Mouse (Mus musculus) gastrocnemius, adult 8-10 months (tissue): ENCODE measurements at regions not wholly inside any gene's neighbourhood (a gene's known extent, or its start where the extent isn't known, plus 50 kb on each side); places are given as distances from the start of the nearest gene placed in this dataset.

Experiments used
- DNase-seq, 2 experiments: peaks; one replicate each; pipeline ENCODE4 v3.0.0; 2022; ENCODE audit warnings: low spot score in 2 of 2

DNA sequence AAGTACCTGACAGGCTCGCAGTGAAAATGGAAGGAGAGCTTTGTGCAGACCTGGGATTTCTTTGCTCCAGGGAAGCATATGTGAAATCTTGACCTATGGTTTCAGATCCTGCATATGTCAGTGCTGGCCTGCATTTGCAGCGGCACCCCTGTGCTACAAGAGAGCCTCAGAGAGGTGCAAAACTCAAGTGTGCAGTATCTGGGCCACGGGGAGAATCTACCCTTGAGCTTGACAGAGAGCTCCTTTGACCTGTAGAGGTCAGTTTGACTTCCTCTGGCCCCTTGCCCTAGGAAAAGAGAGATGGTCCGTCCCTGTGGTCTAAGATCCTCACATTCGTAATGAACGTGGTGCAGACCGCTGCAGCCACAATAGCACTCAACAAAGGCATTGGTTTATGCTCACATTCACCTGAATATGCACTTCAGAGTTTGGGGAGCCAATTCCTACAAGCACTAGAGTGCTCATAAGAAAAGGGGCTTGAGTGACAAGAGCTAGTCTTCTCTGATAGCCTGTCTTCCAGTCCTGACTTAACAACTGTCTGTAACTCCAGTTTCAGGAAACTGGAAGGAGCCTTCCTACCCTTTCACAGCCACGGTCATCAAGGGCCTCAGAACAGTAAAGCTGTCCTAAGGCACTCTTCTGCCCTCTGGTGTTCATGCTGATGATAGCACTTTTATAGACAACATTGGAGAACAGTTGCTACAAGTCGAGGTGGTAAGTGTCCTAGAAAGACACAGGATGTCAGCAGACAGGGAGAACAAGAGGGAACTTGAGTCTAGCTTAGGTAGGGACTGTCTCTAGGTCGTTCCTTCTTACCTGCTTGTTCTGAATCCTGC, 200.0 kb upstream of the Apob start:
- DNase-seq = no peak

DNA sequence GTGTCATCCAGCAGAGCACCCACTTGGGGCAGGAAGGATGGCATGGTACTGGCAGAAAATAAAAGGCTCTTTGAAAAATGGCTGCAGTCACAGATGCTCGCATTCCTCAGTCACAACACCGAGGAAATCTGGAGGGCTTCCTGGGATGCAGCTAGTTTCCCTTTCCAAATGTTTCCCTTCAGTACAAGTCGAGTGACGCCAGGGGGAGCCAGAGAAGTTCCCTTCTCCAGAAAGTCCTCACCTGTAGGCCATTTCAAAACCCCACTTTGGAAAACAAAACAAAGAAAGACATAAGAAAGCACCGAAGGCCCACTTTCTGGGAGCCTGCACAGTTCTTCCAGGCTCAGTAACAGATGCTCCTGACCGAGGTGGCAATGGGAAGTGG, 199.4 kb upstream of the Apob start:
- no peak for DNase-seq

GRCm38 (mm10) chr12:7816616-7817015, 160.8 kb upstream of the Apob start:
- DNase-seq = no peak

DNA sequence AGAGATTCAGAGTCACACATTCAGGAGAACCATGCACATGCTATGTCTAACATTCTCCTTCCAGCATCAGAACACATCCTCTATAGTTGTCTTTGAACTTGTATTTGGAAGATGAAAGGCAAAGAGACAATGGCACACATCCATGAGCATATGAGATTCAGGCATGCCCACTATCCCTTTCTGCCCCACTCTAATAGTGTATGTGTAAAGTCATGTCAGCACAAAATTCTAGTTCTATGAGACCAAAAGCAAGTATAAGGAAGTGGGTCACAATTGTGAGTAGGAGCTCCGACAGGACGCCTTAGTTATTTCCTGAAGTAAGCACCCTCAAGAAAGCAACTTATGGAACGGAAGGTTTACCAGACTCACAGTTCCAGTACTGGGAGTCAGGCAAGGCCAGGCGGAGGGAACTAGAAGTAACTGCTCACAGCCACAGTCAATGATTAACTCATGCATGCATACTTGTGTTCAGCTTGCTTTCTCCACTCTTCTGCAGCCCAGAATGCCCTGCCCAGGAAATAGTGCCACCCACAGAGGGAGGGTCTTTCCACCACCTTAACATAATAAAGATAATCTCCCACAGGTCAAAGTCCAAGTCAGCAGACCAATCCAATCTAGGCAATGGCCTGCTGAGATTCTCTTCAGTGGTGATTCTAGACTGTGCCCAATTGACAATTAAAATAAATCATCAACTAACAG, 157.3 kb upstream of the Apob start:
- DNase-seq = no peak

GRCm38 (mm10) chr12:7820718-7821117, 156.7 kb upstream of the Apob start:
- no peak for DNase-seq

DNA sequence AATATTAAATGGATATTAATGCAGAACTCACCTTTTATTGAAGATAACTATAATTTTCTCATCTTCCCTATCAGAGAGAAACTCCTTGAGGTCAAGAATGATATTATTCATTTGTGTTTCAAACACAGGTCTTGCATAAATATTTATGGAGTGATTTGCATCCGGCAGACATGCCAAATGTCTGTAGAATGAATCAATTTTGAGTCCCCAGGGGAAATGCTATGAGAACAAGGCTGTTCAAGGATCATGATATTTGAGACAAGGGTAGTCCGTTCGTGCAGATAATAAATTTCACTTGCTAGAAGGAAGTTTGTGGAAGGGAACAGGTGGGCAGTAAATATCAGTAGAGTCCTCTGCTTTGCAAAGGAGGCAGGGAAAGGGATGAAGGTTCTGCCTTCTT, 141.7 kb upstream of the Apob start:
- DNase-seq = no peak

DNA sequence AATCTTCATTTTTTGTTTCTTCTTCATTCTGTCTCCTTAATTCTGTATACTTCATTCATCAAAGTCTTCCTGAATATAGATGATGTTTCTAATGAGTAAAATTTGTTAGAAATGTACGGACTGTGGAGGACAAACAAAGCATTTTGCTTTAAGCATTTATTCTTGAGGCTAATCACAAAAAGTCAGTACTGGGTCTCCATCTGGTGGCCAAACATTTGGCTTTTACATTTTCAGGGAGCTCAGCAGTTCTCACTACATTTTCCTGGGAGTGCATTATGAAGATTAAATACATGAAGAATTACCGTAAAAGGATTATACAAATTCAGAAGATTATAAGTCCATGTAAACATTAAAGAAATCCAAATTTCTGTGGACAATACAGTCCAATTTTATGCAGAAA, 123.6 kb upstream of the Apob start:
- DNase-seq = no peak

GRCm38 (mm10) chr12:7855683-7856082, 121.8 kb upstream of the Apob start:
- DNase-seq = no peak

GRCm38 (mm10) chr12:7859533-7859932, 117.9 kb upstream of the Apob start:
- no peak for DNase-seq

- DNase-seq = no peak
Measured at GRCm38 (mm10) chr12:7870004-7870403, 107.4 kb upstream of the Apob start.

DNA sequence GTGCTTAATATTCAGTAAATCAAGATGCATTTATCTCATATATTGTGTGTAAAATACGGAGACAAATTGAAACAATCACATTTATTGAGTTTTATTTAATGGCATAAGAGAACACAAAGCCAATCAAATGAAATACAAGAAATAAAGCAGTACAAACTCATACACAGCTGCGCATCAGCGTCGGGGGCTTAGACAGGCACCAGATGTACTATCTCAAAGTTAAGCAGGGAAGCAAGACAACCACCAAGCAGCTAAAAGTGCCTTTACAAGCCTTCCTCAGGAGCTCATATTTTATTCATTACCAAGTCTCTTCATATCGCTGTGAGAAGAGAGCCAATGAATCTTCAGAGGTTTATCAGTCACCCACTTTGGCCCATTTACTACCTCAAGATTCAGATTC, 107.0 kb upstream of the Apob start:
- no peak for DNase-seq

GRCm38 (mm10) chr12:7875454-7875853, 102.0 kb upstream of the Apob start:
- no peak for DNase-seq

GRCm38 (mm10) chr12:7876302-7877063, 101.0 kb upstream of the Apob start:
- no peak for DNase-seq

GRCm38 (mm10) chr12:7878761-7879160, 98.7 kb upstream of the Apob start:
- no peak for DNase-seq

GRCm38 (mm10) chr12:7896156-7896555, 81.3 kb upstream of the Apob start:
- DNase-seq = no peak

DNA sequence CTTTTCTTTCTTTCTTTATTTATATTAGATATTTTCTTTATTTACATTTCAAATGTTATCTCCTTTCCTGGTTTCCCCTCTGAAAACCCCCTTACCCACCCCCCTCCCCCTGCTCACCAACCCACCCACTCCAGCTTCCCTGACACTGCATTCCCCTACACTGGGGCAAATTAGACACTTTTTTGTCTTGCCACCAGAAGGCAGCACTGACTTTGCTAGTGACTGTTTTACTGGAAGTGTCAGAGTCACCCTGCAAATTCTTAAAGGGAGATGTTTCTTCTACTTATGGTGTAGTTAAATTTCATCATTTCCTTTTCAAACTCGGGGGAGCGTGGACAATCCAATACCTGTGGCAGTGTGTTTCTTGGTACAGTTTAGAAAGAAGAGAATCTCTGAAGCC, 72.1 kb upstream of the Apob start:
- no peak for DNase-seq

GRCm38 (mm10) chr12:7906831-7907230, 70.6 kb upstream of the Apob start:
- DNase-seq = no peak

DNA sequence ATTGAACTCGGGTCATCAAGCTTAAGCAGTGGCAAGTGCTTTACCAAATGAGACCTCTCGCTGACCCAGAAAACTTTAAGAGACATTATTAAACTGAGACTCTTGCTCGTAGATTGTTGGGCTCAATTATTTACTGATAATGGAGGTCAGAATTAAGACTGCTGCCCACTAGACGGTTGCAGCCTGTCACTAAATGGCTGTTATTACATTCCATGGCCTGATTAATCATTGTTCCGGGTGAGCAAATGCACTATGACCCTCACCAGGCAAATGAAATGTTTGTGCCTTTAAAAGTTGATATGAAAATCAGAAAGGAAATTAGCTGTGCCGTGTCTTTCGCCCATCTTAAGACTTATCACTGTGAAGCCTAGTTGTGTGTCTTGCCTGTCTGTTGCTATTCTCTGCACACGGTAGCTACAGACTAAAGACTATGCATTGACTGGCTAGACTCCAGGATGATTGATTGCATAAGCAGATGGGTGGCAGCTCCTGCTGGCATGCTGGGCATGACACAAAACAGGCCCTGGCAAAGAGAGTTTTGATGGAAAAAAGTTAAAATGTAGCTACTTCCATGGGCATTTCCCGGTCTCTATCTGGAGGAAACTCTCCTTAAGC, 67.6 kb upstream of the Apob start:
- DNase-seq = no peak

GRCm38 (mm10) chr12:7910509-7910908, 66.9 kb upstream of the Apob start:
- no peak for DNase-seq

GRCm38 (mm10) chr12:7918385-7918784, 59.1 kb upstream of the Apob start:
- DNase-seq = no peak

DNA sequence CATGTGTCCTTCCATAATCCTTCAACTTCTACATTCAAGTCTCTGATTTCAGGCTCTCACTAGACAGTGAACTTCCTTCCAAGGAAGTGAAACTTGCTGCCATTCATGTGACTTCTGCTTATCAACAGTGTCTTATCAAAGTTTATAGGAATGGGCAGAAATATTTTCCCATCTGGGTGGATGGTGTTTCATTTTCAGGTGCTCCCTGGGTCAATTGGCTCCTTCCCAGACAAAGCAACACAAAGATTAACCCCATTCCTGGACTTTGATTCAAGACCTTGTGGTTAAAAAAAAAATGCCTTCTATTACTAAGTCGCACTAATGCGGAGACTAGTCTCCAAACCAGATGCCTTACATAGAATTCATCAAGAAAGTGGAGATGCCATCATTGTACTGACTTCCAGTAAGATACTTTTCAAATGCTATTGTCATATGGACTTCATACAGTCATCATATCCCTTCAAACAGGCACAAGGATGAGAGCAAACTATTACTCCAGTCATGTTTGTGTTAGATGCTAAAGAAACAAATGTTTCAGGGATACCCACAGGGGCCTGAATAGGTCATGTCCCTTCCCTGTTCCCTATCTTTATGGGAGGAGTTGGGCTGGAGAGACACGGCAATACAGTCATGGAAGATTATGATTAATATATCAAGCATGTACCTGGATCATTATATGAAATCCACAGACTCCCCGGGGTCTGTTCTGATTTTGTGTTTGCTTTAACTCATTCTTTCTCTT, 58.3 kb upstream of the Apob start:
- no peak for DNase-seq
